Mouse (Mus musculus): ENCODE results near the gene Kif23.

- no peak for TF ChIP-seq CTCF (IDR thresholded peaks at IDR 0.05)
- no peak for TF ChIP-seq EP300 (IDR thresholded peaks at IDR 0.05)
These were observed 29.6 kb downstream of the Kif23 start for GRCm38 (mm10) chr9:61916986-61917385.
